Mouse (Mus musculus) A20 (cell line): ENCODE measurements around the gene Ywhaq.

ENCODE experiments used
- DNase-seq: peaks from one replicate; pipeline ENCODE4 v3.0.0-alpha.2; 2011; ENCODE audit warnings: low read depth, low spot score

The Ywhaq gene

DNA sequence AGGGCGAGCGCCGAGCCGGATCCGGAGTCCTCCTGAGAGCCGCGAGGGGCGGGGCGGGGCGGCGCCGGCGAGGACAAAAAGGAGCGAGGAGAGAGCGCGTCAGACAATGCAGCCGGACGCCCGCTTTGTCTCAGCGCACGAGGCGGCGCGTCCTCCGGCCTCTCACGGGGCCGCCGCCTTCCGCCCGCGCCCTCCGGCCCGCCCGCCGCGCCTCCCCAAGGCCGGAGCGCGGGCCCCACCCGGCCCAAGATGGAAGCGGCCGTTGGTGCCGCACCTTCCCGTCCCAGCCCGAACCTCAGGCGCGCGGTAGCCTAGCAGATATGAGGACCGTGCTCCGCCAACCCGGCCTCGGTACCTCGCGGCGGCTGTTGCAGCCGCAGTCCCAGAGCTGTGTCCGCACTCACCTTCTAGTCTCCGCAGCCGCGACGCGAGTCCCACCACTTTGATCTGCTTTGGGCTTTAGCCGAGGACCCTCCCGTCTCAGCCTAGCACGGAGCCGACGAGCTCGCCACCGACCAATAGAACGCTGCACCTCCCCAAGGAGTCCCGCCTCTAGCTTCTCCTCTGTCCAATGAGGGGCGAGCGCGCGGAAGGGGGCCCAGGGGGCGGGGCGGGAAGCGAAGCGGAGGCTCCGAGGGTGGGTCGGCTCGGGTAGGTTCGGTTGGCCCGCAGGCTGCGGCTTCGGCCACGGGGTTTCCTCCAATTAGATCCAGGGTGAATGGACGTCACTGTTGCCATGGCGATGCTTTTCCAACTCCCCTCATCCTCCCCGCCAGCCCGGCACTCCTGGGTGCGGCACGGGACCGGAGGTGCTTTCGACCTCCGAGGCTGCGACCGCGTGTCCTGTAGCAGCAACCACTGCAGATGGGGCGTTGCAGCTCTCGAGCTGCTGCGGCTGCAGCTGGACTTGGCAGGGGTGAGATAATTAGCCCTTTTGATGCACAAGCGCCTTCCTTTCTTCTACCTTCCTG, at the start of gene Ywhaq:
TSS of gene Ywhaq (minus strand) at position 538 of the 971 bp plus-strand sequence.
- DNase-seq = peak; percentile 99

DNA sequence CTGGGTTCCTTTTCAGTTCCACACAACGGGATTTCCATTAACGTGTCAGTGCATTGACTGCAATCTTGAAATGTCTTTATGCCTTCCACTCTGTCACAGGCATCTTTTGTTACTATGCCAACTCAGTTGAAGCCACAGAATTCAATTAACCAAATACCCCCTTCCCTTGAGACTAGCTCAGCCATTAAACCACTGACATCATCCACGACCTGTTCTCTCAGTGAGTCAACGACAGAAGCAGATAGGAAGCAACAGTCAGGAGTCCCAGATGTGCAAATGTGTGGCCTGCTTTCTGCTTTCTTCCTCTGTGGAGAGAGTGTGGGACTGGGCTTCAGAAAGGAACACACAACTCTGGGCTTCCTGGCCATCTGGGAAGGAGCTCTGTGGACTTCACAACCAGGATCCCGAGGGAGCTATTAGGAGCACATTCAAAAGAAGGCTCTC, 46.0 kb upstream of the Ywhaq start:
- peak; percentile 39 for DNase-seq

DNA sequence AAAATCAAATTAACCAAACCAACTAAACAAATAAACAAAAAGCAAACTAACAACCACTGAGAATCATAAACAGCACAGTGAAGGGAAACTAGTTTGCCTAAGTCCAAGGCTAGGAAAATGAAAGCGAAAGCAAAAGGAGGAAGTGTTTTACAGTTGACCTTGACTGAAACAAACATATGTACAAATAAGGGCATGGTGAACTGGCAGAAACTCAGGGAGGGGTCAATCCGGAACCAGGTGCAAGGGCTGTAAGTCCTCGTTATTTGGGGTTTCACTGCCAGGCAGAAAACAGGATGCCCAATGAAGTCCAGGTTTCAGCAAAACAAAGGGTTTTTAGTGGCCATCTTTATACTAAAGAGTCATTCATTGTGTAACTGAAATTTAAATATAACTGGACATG, 45.2 kb upstream of the Ywhaq start:
- DNase-seq = peak; percentile 92

- no peak for DNase-seq
Observed at GRCm38 (mm10) chr12:21459681-21460080, 42.2 kb upstream of the Ywhaq start.

GRCm38 (mm10) chr12:21456021-21456420, 38.6 kb upstream of the Ywhaq start:
- no peak for DNase-seq

- DNase-seq = no peak
Observed at GRCm38 (mm10) chr12:21451752-21452151, 34.3 kb upstream of the Ywhaq start.

DNA sequence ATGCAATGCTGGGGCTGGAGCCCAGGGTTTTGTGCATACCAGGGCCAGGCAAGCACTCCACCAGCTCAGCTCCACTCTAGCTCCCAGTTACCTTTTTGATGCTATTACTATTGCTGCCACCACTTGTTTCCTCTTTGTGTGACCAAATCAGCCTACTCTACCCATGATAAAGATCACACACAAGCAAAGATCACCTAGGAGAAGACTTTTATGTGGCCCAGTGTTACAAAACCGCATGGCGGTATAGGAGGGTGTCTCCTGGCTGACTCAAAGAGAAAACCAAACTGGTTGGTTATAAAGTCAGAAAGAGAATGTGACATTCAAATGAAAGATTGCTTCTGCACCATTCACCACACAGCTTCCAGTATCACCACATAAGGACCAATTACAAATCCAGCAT, 33.9 kb upstream of the Ywhaq start:
- no peak for DNase-seq

DNA sequence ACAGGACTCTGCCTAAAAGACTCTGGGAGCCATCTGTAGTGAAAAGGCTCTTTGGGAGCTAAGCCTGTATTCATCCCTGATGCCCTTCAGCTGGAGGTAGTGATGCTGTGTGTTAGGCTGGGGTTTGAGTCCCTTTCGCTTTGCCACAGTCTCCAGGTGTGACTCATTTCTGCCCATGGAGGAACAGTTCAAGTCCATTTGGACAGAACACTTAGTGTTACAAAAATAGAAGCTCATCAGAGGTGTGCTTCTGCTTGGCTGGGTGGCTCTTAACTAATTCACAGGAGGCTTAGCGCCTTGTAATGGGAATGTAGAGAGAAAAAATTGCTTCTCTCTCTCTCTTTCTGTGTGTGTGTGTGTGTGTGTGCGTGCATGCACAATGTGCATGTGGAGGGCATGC, 26.3 kb upstream of the Ywhaq start:
- DNase-seq = no peak

- DNase-seq = peak; percentile 56
Observed at GRCm38 (mm10) chr12:21441870-21442269, 24.4 kb upstream of the Ywhaq start.

GRCm38 (mm10) chr12:21439428-21439827, 22.0 kb upstream of the Ywhaq start:
- no peak for DNase-seq

DNA sequence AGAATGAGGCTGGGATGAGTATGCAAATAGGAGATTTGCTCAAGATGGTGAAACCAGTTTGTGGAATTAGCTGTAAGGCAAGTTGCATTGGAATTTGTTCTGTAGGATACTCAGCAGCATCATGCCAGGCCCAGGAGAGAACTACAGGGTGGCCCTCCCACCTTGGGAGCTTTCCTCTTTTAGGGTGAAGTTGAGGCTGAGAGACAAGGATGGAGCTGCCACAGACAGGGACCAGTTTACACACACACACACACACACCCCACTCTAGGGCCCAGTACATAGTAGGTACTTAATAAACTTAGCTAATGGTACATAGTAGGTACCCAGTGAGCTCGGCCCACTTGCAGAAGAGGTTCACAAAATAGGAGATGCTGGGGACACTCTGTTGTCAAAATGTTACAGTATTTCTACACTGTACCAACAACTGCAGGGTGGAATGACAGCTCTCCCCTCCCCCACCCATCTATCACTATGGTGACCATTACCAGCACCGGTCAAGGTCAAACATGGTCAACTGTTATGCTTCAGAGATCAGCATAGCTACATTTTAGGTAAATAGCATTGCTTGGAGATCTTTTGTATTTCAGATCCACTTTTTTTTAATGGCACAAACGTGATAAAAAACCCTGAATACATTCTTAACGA, 21.4 kb upstream of the Ywhaq start:
- DNase-seq = no peak

DNA sequence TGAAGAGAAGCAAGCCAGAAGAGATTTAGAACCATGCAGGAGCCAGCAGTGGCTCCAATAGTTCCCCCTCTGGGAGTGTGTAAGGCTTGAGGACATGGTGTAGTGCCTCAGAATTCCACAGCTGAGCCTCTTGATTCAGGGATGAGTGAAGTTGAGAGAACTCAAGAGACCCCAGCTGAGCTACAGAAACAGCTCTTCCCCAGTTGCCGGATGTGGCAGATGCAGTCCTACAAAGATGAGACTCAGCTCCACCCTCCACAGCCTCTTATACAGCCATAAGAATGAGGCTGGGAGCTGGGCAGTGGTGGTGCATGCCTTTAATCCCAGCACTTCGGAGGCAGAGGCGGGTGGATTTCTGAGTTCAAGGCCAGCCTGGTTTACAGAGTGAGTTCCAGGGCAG, 20.9 kb upstream of the Ywhaq start:
- DNase-seq = no peak

- no peak for DNase-seq
Observed at GRCm38 (mm10) chr12:21431950-21432349, 14.5 kb upstream of the Ywhaq start.

GRCm38 (mm10) chr12:21431039-21431438, 13.6 kb upstream of the Ywhaq start:
- no peak for DNase-seq

GRCm38 (mm10) chr12:21430140-21430539, 12.7 kb upstream of the Ywhaq start:
- no peak for DNase-seq

- no peak for DNase-seq
Observed at GRCm38 (mm10) chr12:21429021-21429420, 11.6 kb upstream of the Ywhaq start.

GRCm38 (mm10) chr12:21426065-21426940, 8.9 kb upstream of the Ywhaq start:
- DNase-seq = no peak

DNA sequence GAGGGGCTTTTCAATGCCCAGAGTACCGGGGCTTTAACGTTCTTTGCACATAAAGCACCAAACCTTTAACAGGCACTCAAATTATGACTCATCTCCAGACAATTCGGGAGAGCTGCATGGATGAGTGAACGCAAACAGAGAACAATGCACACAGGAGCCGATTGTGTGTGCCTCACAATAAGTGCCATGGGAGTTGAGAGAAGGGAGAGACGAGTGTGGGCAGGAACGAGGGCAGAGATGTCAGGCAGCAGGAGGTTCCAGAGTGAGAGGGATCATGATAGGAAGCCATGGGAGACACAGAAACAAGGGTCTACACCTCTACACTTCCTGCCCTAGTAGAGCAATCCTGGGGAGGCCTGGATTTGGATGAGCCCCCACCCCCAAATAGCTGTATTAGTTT, 7.2 kb upstream of the Ywhaq start:
- DNase-seq = no peak

DNA sequence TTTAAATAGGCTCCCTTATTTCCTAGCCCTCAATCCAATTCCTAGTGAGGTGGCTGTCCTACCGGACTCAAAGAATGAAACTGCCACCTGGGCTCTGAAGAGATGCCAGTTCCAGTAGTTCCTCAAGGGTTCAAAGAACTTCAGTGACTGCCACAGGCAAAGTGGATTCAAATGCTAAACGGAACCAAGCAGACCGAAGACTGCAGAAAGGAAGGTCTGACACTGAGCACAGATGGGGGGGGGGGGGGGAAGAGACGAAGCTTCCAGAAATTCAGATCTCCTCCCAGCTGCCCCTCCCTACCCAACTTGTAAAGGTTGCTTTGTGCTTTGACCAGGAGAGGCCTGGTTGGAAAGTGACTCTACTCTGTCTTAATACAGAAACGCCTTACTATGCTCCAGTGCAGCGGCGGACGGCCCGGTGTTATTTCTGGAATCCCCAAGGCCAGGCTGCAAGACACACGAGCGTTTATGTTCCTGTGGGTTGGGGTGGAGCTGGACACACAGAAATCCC, 1.2 kb upstream of the Ywhaq start:
- DNase-seq = peak; percentile 47

- DNase-seq = no peak
Observed at GRCm38 (mm10) chr12:21418083-21418482, 646 bp upstream of the Ywhaq start.

GRCm38 (mm10) chr12:21416506-21416905, 931 bp downstream of the Ywhaq start:
- peak; percentile 40 for DNase-seq

DNA sequence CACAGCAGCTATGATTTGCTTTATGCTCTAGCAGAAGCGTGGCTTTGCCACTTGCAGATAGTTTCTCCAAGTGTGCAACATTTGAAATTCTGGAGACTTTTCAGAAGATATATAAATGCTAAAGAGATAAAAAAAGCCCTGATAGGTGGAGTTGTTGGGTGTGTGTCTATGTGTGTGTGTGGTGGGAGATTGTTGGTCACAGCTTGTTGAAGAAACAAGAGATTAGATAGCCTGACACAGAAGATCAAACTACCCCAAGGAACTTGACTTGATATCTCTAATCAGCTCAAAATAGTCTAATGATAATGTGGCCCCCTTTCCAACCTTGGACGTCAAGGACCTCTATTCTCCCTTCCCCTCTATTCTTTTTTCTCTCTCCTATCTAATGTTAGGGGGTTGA, 6.8 kb downstream of the Ywhaq start:
- no peak for DNase-seq
